Mouse (Mus musculus) 3T3-L1 (cell line): Measurements from ENCODE around the gene Ddx3y.

ENCODE experiments used
- DNase-seq: peaks from one replicate; pipeline ENCODE4 v3.0.0-alpha.2; 2015; ENCODE audit warnings: low read depth, low spot score

Gene Ddx3y

DNA sequence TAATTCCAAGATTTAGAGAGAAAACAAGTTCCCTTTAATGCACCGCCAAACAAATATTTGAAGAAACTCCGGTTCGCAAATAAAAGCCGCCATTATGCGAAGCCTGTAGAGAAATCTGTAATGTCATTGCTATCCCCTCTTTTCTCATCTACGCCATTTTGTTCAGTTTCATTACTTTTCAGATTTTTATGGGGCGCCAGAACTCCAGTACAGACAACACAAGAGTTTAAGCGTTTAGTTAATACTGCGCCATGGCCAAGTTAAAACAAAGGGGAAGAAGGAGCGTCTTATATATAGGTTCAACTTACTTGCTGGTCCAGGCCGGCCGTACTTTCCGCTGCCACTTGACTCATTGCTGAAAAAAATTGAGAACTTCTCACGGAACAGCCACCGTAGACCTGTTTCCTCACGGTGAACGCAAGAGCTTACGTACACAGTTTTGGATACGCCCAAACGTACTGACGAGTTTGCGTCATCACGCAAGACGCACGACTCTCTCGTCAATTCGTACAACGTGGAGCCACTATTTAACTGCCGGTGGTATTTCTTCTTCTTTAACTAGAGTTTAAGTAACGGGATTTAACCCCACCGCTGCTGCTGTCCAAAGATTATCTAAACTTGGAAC lies at the start of gene Ddx3y:
TSS of gene Ddx3y (minus strand) at position 459 of the 625 bp plus-strand sequence.
- DNase-seq: no peak

DNA sequence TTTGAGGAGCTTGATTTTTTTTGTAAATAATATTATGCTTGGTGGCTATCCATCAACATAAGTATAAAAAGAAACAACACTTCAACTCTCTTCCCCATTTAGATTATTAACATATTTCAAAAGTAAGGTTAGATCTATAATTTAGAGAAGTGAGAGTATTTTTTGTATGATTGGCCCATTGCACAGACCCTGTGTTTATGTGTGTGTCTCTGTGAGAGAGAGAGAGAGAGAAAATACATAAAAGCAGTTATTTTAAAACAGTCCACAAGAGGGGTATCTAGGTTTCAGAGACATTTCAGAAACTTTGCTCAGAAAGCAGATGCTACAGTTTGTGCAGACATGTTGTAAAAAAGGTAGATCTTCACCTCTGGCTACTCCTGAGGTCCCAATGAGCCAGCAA lies 7.3 kb upstream of the Ddx3y start:
- DNase-seq: no peak

DNA sequence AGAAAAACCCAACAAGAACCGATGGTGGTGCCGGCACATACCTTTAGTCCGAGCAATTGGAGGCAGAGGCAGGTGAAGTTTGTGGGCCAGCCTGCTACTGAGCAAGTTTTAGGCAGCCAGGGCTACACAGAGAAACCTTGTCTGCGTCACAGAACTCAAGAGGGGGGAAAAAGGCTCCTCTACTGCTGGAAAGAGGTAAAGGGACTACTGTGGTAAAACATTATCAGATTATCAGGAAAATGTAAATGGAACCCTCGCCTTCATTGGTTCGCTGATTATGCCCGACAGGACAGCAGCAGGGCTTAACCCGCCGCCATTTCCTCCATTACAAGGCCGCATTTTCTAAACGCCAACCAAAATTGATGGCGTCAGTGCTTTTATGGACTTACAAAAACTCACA lies 694 bp downstream of the Ddx3y start:
- DNase-seq: no peak

DNA sequence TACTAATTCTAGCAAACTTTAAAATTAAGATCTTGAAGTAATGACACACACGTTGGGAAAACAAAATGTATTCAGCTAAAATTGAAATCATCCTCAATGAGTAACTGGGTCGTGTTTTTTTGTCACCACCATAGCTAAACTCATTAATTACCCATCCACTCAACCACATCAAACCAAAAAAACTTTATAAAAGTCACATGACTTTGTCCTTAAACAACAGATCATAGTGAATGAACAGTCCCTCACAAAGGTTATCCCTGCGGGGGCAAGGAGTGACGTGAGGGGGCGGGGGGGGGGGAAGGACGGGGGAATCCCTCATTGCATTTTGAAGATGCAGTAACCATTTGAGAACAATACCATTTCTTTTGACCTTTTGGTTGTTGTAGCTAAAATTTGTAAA lies 40.3 kb downstream of the Ddx3y start:
- no peak for DNase-seq

DNA sequence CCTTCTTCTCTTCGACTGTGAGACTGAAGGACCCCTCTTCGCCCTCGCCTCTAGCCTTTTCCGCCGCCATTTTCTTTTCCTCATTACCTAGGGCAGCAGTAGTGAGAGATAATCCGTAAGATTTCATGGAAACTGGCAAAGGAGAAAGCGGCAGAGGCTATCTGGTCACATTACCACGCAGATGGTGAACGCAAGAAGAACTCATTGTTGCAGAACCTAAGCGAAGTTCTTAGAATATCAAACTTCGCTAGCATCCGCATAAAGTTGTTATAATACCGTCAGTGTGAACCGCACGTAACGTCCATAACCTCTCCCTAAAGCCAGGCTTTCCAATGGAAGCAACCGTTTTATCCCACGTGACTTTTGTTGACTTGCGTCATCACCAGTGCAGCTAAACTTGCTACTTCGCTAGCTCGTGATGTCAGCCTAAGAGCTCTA lies 41.0 kb downstream of the Ddx3y start, which contains the start of gene Uty:
TSS of gene Uty (minus strand) at position 334 of the 438 bp plus-strand sequence.
- no peak for DNase-seq

DNA sequence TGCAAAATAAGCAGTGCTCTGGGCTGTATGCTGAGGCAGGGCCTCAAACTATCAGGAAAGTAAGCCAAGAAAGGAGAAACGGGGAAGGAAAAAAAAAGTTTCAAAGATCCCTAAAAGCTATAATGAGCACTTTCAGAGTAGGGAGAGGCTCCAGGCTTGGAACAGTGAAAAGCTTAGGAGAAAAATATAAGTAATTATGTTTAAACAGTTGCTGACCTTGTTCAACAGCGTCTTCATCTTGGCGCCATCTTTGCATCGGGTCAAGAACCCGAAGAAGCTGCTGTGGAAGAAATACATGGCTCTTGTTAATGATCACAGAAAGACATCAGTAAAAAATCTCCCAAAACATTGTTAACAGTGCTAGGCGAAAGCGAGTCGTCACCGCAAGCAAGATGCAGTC lies 41.5 kb downstream of the Ddx3y start:
- no peak for DNase-seq

DNA sequence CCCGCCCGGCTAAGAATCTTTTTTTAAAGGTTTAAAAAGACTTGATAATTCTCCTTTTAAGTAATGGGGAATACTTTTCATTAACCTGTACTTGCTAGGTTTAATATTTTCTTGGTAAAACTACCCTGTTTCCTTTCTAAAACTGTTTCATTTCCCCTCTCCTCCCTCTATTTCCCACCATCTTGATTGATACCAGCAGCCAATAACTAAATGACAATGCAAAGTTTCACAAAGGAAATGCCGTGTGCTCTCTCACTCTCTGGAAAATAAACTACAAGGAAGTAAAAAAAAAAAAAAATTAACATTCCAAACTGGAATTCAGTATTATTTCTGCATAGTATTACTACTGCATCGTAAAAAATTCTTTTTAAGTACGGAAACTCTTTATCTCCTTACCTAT lies 42.0 kb downstream of the Ddx3y start:
- no peak for DNase-seq

- no peak for DNase-seq
Observed at GRCm38 (mm10) chrY:1220001-1220400, 66.4 kb downstream of the Ddx3y start.
